Mouse (Mus musculus): ENCODE measurements around the gene Gpr156. TPM values are rescaled to one million over a fixed set of nuclear protein-coding genes. Genes with fewer than 3 reads are reported as not detected.

Gene Gpr156
- polyA plus RNA-seq, 1 experiment from 2014 or later = 0.18 TPM

Other genes starting within 250 kb of the Gpr156 start
- 327 and 347 TPM in 2 replicates for gene Fstl1, start 139.6 kb upstream of the Gpr156 start, polyA plus RNA-seq (2015; fragmentation: Nextera tagmentation; extraction: Ambion mirVana)
- gene Gm36028, start 55.4 kb upstream of the Gpr156 start, polyA plus RNA-seq (2015; fragmentation: Nextera tagmentation; extraction: Ambion mirVana) = 0.93 and 1.1 TPM in 2 replicates
- gene Lrrc58, start 48.1 kb upstream of the Gpr156 start, polyA plus RNA-seq (2015; fragmentation: Nextera tagmentation; extraction: Ambion mirVana) = 50.1 and 54.3 TPM in 2 replicates
- gene Gsk3b, start 172.5 kb downstream of the Gpr156 start, polyA plus RNA-seq (2015; fragmentation: Nextera tagmentation; extraction: Ambion mirVana) = 54.0 and 54.2 TPM in 2 replicates